Mouse (Mus musculus): ENCODE data around the gene Olfr1427. TPM values are rescaled to one million over a fixed set of nuclear protein-coding genes. Genes with fewer than 3 reads are reported as not detected.
A peak's percentile ranks its signal among the peaks of the same experiment; 100 is the strongest.
"Not testable (repeated sequence)": the region's sequence is repeated elsewhere in the genome, so short reads cannot be mapped to it uniquely, and the experiment has no call there.

The Olfr1427 gene
- not detected for total RNA-seq (2021)
- long read RNA-seq, experiment 1: 0 reads
- long read RNA-seq, experiment 2: 0 reads

DNA sequence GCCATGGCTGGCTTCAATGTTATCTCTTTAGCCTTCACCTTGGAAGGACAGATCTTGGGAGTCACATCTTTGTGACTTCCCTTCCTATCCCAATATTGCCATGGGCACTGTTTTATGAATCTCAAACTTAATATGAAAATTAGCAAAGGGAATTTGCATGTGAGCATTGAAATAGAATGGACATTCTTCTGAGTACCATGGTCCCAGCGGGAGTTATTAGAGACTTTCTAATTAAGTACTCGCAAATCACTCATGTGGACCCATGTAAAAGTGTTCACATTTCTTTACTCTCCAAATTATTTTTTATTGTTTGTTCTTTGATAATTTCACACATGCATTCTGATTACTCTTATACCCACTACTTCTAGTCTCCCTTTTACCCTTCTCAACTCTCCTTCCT is at the start of gene Olfr1427:
TSS of gene Olfr1427 (minus strand) at position 101 of the 400 bp plus-strand sequence.
- intact Hi-C loops (cut with DNase I): no loop called here
- no peak for DNase-seq (ENCODE audit: low spot score in 2 of 2)

DNA sequence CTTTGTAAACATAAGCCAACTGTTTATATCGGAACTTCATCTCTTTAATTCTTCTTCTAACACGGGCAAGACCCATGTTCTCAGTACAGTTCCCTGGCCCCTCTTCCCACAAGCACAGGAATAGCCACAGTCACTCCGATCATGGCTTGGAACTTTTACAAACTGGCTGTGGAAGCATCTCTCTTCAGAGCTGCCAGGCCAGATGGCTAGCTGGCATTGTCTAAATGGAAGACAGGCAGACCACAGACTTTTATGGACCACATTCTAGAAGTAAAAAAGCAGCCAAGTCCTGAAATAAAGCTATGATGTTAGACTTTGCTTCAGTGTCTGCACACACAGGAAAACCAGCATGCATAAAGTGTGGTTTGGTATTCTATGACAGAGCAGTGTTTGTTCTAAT is 42.3 kb upstream of the Olfr1427 start:
- peak; percentile 18 to 43 for DNase-seq (ENCODE audit: low spot score in 2 of 2)
- intact Hi-C loops (cut with DNase I): loop anchor here (10.0 kb wide), 1 partner anchor 229 kb away; no protein-coding TSS in a partner anchor

DNA sequence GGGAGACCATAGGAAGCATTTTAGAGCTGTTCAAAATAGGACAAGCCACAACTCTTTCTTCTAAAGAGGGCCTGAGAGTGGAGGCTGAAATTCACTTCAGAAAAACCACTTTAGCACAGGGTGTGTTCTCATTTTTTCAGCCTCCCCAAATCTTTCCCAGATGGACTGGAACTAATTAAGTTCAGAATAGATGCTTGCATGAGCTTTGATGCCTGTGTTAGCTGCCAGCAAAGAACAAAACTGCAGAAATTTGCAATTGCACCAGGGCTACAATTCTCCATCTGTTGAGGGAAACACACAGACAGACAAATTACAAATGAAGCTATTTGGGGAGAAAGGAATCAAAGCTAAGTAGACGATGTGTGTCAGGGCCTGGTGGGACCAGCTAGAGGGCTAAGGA is 40.2 kb upstream of the Olfr1427 start:
- intact Hi-C loops (cut with DNase I): loop anchor here (2.0 to 10.0 kb wide), 2 partner anchors 149 to 231 kb away; no protein-coding TSS in a partner anchor
- peak; percentile 52 to 61 for DNase-seq (ENCODE audit: low spot score in 2 of 2)

DNA sequence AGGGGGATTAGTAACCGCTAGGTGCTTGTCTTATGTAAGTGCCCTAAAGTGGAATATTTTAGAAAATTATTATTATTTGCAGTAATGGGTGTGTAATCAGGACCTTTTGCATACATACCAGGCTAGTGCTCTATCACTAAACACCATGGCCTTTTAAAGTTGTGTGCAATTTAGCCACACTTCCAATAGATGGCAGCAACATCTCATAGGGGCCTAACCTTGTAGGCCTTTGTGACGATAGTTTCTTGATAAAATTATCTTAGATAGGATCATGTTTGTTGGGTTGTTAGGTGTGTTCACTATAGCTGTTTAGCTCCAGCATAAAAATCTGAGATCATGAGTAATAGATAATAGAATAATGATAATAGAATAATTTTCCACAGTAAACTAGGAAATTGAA is 31.2 kb upstream of the Olfr1427 start:
- intact Hi-C loops (cut with DNase I): loop anchor here (5.0 to 10.0 kb wide), 2 partner anchors 363 to 461 kb away; partner anchors contain the start of gene Gm4952
- DNase-seq (ENCODE audit: low spot score in 2 of 2): peak; percentile 52 to 59

DNA sequence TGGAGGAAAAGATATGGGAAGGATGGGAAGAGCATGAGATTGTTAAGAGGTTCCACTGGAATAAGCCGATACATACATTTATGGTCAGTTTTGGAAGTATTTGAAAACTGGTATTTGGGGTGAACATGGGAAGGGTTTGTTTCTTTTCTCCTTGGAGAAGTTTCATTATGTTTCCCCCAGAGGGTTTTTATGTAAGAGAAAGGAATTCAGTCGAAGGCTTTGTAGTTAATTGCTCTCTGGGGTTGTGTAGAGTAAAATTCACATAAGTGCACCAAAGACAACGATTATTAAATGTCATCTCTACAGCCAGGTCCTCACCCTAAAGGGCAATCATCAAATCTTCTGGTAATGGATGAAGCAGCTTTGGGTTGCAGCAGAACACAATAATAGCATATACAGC is 20.0 kb upstream of the Olfr1427 start, which contains the start of gene Olfr76:
TSS of gene Olfr76 (minus strand) at position 101 of the 400 bp plus-strand sequence.
- DNase-seq (ENCODE audit: low spot score in 2 of 2): no peak
- intact Hi-C loops (cut with DNase I): no loop called here

DNA sequence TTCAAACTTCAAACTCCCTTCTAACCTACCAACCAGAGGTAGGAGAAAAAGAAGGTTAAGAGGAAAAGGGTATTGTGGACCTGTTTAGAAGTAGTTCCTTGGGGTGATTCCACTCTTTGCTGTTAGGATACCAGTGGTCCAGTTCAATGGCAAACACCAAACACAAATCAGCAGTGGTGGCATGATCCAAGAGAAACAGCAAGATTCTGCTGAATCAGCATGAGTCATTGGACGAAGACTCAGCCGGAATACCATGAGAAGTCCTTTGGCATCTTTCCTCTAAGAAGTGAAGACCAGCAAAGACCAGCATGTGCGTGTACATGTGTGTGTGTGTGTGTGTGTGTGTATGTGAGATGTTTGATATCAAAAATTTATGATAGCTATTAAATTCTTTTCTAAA is 13.3 kb upstream of the Olfr1427 start:
- DNase-seq (ENCODE audit: low spot score in 2 of 2): no peak
- intact Hi-C loops (cut with DNase I): no loop called here

DNA sequence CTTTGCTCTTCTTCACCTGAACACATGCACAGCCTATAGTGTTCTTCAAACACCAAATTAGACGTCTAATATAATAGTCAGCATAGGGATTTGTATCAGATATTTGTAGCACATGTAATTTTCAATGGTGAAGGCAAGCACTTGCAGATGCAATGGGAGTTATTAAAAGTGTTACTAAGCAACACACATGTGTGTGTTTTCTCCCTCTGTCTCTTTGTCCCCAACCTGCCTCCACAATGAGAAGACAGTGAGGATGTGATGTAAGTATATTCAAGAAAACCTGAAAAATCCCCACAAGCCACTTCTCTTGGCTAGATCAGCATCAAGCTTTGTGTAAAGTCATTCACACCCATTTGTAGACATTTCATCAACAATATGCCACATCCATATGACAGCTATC is 12.7 kb upstream of the Olfr1427 start, which contains the start of gene Olfr1428:
TSS of gene Olfr1428 (minus strand) at position 101 of the 400 bp plus-strand sequence.
- intact Hi-C loops (cut with DNase I): no loop called here
- DNase-seq (ENCODE audit: low spot score in 2 of 2): no peak

DNA sequence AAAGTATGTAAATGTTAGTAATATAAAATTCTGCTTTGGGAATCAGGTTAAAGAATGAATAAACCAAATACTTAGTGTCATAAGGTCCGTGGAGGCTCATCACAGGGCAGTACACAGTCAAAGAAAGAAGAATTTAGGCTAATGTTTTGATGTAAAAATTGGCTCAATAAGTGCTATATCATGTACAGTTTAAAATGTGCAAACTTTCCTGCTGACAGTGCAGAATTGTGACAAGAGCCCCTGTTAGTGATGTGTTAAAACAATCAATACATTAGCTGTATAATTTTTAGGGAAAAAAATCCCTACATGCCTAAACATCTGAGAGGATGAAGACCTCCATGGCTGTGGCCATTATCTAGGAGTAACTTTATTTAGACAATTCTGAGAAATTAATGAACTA is 10.7 kb upstream of the Olfr1427 start:
- intact Hi-C loops (cut with DNase I): no loop called here
- DNase-seq (ENCODE audit: low spot score in 2 of 2): no peak

DNA sequence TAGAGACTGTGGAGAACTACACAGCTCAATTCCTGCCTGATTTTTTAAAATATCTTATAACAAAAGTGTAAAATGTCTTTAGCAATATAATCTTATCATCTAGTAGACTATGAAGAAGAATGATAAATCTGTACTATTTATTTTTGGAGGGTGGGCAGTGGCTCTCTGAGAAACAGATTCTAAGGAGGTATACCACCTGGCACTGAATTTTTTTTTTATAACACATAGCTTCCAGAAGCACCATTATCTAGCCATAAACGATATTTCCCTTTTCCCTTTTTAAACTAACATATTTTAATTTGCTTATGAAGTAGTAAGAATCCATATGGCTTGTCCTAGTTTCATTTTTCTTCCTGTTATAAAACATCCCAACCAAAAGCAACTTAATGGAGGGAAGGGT is 1.4 kb upstream of the Olfr1427 start:
- peak in 1 of 2 experiments; percentile 10 for DNase-seq (ENCODE audit: low spot score in 2 of 2)
- intact Hi-C loops (cut with DNase I): no loop called here

DNA sequence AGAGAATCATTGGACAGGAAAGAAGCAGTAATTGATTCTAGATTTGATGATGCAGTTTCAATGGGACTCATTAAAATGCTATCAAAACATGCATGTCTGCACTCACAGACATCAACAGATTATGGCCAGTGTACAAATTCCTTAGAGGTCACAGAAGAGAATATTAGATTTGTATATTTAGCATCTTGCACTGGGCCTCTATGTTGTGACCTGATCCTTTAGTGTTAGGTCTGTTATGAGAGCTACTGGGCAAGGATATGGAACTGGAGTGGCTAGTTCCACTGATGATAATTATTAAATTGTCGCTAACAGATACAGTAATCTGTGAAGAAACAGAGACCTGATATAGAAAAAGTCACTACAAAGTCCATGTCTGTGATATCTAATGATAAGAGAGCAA is 11.2 kb downstream of the Olfr1427 start, which contains the start of gene Olfr1426:
TSS of gene Olfr1426 (minus strand) at position 101 of the 400 bp plus-strand sequence.
- no peak for DNase-seq (ENCODE audit: low spot score in 2 of 2)
- intact Hi-C loops (cut with DNase I): no loop called here

DNA sequence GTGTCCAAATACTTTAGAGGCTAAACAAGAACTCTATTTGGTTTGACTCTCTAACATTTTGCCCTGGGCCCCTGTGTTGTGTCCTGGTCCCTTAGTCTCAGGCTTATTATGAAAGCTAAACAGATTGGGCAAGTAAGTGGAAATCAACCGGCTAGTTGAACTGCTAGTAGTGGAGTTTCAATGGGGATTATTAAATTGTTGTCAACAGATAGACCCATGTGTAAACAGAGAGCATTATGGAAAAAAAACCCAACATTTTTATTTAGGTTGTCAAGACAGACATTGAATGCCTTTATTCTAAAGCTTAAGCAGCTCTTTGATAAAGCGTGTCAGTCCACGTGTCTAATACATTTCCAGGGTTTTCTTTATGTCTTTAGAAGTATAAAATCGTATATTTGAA is 25.5 kb downstream of the Olfr1427 start, which contains the start of gene Olfr1425:
TSS of gene Olfr1425 (minus strand) at position 101 of the 400 bp plus-strand sequence.
- DNase-seq (ENCODE audit: low spot score in 2 of 2); intact Hi-C loops (cut with DNase I): not testable (repeated sequence)

DNA sequence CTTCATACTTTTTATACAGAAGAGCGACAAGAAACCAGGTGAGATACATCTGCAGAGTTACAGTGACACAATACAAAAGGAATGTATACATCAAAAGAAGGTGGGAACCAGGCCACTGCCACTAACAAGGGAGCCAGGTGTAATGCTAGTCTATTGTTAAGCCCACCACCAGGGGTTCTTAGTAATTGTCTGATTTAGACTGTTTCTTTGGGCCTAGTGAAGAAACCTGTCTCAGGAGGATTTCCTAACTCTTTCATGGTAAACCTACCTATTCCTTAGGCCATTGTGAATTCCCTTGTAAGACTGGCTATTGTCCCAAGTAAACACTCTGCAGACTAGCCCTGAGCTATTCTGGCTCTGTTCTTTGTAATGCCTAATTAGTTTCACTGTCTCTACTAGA is 33.6 kb downstream of the Olfr1427 start:
- DNase-seq (ENCODE audit: low spot score in 2 of 2); intact Hi-C loops (cut with DNase I): not testable (repeated sequence)

DNA sequence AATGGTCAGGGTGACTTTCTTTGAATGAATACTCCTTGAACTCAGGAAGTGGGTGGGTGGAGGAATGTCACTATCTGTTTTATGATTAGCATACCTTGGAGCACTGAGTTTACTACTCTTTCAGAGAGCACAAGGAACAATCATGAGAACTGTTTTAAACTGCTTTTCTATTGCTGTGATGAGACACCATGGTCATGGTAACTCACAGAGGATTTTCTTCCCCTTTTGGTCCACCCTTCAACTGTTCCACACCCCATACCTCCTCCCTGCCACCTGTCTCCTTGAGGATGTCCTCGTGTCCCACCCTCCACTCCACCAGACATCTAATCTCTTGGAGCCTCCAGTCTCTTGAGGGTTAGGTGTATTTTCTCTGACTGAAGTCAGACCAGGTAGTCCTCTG is 35.3 kb downstream of the Olfr1427 start:
- intact Hi-C loops (cut with DNase I); DNase-seq (ENCODE audit: low spot score in 2 of 2): not testable (repeated sequence)

DNA sequence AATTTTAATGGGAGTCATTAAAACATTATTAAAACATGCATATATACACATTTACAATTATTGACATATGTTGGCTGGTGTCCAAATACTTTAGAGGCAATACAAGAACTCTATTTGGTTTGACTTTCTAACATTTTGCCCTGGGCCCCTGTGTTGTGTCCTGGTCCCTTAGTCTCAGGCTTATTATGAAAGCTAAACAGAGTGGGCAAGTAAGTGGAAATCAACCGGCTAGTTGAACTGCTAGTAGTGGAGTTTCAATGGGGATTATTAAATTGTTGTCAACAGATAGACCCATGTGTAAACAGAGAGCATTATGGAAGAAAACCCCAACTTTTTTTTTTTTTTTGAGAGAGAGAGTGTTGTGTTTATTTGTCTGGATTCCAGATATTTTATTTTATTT is 40.6 kb downstream of the Olfr1427 start, which contains the start of gene Olfr1424:
TSS of gene Olfr1424 (minus strand) at position 101 of the 400 bp plus-strand sequence.
- intact Hi-C loops (cut with DNase I); DNase-seq (ENCODE audit: low spot score in 2 of 2): not testable (repeated sequence)

Other genes starting within 250 kb of the Olfr1427 start
- gene Olfr1418, start 242.3 kb downstream of the Olfr1427 start, total RNA-seq (2021): not detected
- not detected for gene Olfr1419, start 228.2 kb downstream of the Olfr1427 start, total RNA-seq (2021)
- not detected for gene Olfr1420, start 216.8 kb downstream of the Olfr1427 start, total RNA-seq (2021)
- 10 to 100 TPM; 17.7 to 19.8 TPM for gene Patl1, start 190.9 kb downstream of the Olfr1427 start, total RNA-seq (2021)
- 10 to 100 TPM; 57.0 to 60.3 TPM for gene Osbp, start 137.4 kb downstream of the Olfr1427 start, total RNA-seq (2021)
- not detected for gene Olfr1423, start 62.0 kb downstream of the Olfr1427 start, total RNA-seq (2021)
- not detected for gene Olfr1424, start 40.7 kb downstream of the Olfr1427 start, total RNA-seq (2021)
- gene Olfr1425, start 25.6 kb downstream of the Olfr1427 start, total RNA-seq (2021): not detected
- not detected for gene Olfr1426, start 11.3 kb downstream of the Olfr1427 start, total RNA-seq (2021)
- gene Olfr1428, start 12.6 kb upstream of the Olfr1427 start, total RNA-seq (2021): not detected
- not detected for gene Olfr76, start 19.9 kb upstream of the Olfr1427 start, total RNA-seq (2021)
- not detected for gene Olfr1555-ps1, start 66.8 kb upstream of the Olfr1427 start, total RNA-seq (2021)
- not detected for gene Olfr1431, start 97.3 kb upstream of the Olfr1427 start, total RNA-seq (2021)
- gene Olfr1432, start 129.3 kb upstream of the Olfr1427 start, total RNA-seq (2021): not detected
- gene Olfr262, start 138.3 kb upstream of the Olfr1427 start, total RNA-seq (2021): not detected
- gene Olfr235, start 157.7 kb upstream of the Olfr1427 start, total RNA-seq (2021): not detected
- not detected for gene Olfr1434, start 176.5 kb upstream of the Olfr1427 start, total RNA-seq (2021)
- gene Olfr1436, start 195.8 kb upstream of the Olfr1427 start, total RNA-seq (2021): not detected
- gene Olfr1437, start 221.8 kb upstream of the Olfr1427 start, total RNA-seq (2021): not detected
- not detected for gene Olfr1438-ps1, start 232.6 kb upstream of the Olfr1427 start, total RNA-seq (2021)

Data from left cerebral cortex, postnatal 14 days (tissue).